Mouse (Mus musculus): ENCODE measurements around the gene Hdac9.

Hdac9 gene

DNA sequence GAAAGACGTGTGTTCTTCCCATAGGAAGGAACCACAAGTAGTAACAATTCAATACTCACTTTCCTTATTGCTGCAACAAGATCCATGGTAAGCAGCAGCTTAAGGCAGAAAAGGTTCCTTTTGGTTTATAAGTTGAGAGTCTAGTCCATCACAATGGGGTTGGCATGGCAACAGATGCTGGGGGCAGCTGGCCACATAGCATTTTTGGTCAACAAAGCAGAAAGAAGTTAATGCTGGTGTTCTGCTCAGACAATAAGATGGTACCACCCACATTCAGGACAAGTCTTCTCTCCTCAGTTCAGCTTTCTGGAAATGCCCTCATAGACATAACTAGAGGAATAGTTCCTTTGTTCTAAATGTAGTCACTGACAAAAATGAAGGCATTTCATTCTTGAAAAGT lies at the start of gene Hdac9:
TSS of gene Hdac9 (minus strand) at position 101 of the 400 bp plus-strand sequence.
- DNase-seq (ENCODE audit: low spot score in 2 of 2): no peak

DNA sequence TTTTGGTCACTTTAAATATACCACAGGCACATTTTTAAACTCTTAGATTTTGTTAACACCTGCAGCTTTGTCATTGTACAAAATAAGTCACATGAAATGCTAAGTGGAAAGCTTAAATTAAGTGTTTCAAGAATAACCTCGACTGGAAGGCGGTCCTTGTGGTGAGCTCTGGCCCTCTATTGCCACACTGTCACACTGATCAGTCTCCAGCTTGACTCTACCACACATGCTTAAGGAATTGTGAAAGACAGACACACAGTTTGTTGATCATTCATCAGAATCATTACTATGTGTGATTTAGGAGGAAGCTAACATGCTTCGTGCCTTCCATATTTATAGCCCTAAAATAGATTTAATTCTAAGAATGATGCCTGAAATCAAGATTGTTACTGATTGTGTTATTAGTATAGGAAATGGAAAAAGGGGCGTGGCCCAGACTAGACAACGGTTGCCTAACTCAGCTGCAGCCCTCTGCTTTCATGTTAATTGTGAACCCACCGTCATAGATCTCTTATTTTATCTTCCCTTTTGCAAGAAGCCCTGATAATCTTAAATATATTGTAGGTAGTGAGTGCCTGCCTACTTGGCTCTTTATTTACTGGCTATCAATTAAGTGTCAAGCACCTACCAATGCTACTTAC lies 32.3 kb upstream of the Hdac9 start:
- DNase-seq (ENCODE audit: low spot score in 2 of 2): no peak

GRCm38 (mm10) chr12:34937918-34938317 lies 21.0 kb upstream of the Hdac9 start:
- no peak for DNase-seq (ENCODE audit: low spot score in 2 of 2)

- DNase-seq (ENCODE audit: low spot score in 2 of 2): no peak
Observed at GRCm38 (mm10) chr12:34908008-34908407, 8.9 kb downstream of the Hdac9 start.

DNA sequence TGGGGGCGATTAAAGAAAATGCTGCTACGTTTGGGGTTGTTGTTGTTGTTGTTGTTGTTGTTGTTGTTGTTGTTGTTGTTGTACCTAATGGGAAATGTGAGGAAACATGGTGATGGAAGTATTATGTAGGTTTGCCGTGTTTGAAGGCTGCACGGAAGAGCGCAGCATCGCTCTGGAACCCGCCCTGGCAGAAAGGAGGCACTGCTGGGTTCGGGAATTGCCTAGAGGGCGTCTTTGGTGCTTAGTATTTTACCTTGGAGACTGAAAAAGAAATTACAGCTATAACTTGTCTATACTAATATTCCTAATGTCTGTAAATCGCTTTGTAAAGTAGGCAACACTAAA lies 9.4 kb downstream of the Hdac9 start:
- DNase-seq (ENCODE audit: low spot score in 2 of 2): no peak

DNA sequence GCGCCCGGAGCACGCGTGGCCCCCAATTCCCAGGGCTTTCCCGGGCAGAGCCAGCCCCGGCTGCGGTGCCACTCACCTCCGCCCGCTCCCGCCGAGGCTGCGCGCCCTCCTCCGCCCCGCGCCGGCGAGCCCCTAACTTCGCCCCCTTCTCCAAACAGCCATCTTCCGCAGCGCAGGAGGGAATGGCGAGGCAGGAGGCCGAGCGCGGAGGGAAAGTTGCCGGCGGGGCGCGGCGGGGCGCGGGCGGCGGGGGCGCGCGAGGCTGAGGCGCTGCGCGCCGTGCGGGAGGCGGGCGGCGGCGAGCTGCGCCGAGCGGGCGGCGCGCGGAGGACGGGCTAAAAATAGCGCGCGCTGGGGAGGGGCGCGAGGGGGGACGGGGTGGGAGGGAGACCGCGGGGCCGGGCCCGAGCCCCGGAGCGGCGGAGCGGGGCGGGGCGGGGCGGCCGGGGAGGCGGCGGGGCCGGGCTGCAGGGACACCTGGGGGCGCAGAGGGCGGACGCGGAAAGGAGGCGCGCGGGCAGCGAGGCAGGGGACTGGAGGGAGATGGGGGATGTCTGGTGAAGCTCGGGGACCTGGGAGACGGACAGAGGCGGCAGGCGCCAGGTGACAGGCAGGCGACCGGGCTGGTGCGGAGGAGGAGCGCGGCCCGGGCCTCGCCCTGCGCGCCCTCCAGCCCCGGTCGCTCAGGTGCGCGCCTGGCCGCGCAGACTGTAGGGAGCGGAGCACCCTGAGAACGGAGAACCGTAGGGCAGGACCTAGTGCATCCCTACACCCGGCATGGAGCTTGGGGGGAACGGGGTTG lies 10.0 kb downstream of the Hdac9 start:
- no peak for DNase-seq (ENCODE audit: low spot score in 2 of 2)

GRCm38 (mm10) chr12:34906376-34906703 lies 10.6 kb downstream of the Hdac9 start:
- no peak for DNase-seq (ENCODE audit: low spot score in 2 of 2)

GRCm38 (mm10) chr12:34900241-34900640 lies 16.7 kb downstream of the Hdac9 start:
- no peak for DNase-seq (ENCODE audit: low spot score in 2 of 2)

DNA sequence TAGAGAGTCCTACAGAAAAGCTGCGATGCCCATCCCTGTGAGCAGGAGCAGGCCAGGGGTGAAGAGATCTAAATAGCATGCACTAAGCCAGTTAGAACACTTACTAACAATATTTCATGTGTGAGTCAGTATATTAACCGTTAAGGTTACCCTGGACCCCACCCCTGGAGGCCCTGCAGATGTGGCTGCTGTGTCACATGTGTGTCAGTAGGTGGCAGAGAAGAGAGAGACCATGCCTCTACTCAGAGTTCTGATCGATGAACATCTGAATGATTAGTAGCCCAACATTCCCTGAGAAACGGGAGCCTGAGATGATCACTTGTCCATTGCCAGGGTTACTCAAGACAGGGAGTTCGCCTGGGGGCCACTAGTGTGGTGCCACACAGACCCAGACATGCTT lies 22.0 kb downstream of the Hdac9 start:
- DNase-seq (ENCODE audit: low spot score in 2 of 2): no peak

GRCm38 (mm10) chr12:34888694-34889093 lies 28.2 kb downstream of the Hdac9 start:
- no peak for DNase-seq (ENCODE audit: low spot score in 2 of 2)

GRCm38 (mm10) chr12:34874926-34875325 lies 42.0 kb downstream of the Hdac9 start:
- DNase-seq (ENCODE audit: low spot score in 2 of 2): no peak

DNA sequence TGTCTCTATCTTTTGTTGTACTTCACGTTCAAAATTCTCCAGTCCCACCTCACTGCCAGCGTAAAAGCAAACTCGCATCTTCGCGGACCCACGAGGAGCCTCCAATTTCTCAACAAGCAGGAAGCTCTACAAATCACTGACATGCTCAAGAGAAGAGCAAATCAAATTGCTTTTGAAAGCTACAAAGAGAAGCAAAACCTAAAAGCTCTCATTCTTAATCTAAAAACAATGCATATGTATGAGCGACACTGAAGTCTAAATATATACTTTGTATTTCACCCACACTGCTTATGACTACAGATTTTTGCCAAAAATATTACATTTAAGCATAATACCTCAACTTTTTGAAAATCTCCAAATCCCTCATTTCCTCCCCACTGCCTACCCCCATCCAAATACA lies 45.9 kb downstream of the Hdac9 start:
- no peak for DNase-seq (ENCODE audit: low spot score in 2 of 2)

DNA sequence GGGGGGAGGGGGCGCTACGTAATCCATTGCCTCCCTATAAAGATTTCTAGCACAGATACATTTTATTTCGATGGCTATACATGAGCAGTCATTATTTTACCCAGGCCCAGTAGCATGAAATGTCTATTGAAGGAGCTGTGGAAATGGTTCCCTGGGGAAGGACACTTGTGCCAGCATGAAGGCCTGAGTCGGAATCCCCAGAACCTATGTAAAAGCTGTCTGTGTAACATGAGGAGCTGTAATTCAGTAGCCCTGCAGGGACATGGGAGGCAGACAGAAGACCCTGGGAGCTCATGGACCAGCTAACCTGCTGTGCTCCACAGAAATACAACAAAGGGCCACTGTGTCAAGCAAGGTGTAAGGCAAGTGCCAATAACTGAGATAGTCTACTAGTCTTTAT lies 75.7 kb downstream of the Hdac9 start:
- no peak for DNase-seq (ENCODE audit: low spot score in 2 of 2)

DNA sequence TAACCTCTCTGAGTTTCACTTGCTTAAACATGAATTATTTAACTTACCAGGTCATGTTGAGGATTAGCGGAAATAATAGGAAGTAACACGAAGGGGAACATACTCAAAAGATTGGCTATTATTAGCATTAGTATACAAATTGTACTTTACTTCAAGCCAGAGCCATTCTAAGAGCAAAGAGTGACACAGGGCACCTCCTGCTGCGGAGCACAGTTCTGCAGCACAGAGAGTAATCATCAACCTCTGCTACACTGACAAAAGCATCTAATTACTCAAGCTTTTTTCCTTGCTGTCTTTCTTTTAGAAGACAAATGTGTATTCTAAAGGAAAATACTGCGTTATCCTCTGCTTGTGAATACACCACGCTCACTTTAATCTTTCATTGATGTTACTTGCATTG lies 79.6 kb downstream of the Hdac9 start:
- no peak for DNase-seq (ENCODE audit: low spot score in 2 of 2)

DNA sequence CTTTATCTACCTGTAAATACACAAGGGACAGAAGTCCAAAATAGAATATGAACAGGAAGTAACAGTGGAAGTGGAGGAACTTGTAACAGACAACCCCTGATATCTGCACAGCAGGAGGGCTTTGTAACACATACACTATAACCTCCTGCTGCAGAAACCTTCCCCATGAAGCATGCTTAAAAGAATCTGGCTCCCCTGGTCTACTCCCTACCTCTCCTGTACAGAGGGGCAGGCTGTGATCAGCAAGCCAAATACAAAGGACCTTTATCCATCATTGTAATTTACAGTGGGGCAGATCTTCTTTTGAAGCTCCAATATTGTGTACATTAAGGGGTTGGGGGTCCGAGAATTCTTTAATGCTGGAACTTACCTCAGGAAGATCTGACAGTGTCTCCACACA lies 80.0 kb downstream of the Hdac9 start:
- no peak for DNase-seq (ENCODE audit: low spot score in 2 of 2)

DNA sequence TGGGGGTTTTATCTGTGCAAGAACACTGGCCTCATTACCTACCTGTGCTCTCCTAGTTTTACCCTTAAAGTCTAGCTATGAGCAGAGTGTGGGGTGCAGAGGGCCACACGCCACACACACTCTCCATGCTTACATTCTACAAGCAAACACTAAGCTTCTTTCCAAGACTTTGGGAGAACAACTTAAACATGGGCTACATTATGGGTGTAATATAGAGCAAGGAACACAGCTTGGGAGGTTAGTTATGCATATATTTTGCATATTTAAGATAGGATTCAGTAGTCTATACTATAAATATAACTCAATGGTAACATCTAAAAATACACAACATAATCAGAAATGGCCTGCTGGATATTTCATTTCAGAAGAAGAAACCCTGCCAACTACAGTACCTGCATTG lies 80.8 kb downstream of the Hdac9 start:
- DNase-seq (ENCODE audit: low spot score in 2 of 2): no peak

DNA sequence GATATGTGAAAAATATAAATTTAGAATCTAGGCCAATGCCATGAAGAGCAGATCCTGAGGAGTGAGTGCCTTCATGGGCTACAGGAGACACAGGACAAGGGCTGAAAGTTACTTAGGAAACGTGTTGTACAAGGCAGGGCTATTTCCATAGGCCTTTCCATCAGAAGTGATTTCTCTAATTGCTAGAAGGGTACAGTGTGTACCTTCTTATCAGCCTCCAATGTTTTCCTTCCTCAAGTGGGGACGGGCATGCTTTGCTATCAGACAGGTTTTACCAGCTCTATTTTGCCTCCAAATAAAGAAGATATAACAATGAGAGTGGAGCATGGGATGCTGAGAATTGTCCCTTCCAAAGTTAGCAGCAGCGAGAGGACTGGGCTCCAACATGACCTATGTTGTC lies 81.4 kb downstream of the Hdac9 start:
- DNase-seq (ENCODE audit: low spot score in 2 of 2): no peak

DNA sequence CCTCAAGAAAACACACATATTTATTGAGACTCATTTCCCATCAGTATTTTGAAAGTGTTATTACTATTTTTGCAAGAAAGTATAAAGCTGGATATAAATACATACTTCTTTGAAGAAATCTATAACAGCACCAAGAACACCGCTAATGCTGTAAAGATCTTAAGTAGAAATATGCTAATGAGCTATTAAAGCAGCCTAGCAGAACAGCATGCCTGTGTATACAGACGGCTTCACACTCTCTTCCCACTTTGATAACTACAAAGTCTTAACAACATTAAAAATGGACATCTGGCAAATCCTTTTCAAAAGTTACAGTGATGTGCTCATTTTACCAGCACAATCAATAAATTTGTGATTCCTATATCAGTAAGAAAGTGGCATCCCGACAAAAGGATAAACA lies 88.2 kb downstream of the Hdac9 start:
- no peak for DNase-seq (ENCODE audit: low spot score in 2 of 2)

- DNase-seq (ENCODE audit: low spot score in 2 of 2): no peak
Observed at GRCm38 (mm10) chr12:34826931-34827330, 90.0 kb downstream of the Hdac9 start.

DNA sequence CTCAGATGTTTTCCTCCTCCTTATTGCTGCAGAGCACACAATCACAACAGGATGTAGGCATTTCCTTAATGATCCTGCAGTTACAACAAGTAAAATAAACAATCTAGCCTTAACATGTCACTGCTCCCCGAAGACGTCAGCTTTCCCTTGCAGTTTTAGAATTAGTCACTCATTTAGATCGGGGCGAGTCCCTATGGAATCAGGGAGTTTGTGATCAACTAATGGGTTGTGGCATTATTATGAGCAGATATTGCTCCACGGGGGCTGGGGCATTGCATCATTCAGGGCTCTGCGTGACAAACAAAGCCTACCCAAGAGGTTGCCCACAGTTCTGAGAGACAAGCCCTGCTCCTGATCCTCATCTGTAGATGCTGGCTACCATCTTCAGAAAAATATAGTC lies 96.7 kb downstream of the Hdac9 start:
- no peak for DNase-seq (ENCODE audit: low spot score in 2 of 2)

DNA sequence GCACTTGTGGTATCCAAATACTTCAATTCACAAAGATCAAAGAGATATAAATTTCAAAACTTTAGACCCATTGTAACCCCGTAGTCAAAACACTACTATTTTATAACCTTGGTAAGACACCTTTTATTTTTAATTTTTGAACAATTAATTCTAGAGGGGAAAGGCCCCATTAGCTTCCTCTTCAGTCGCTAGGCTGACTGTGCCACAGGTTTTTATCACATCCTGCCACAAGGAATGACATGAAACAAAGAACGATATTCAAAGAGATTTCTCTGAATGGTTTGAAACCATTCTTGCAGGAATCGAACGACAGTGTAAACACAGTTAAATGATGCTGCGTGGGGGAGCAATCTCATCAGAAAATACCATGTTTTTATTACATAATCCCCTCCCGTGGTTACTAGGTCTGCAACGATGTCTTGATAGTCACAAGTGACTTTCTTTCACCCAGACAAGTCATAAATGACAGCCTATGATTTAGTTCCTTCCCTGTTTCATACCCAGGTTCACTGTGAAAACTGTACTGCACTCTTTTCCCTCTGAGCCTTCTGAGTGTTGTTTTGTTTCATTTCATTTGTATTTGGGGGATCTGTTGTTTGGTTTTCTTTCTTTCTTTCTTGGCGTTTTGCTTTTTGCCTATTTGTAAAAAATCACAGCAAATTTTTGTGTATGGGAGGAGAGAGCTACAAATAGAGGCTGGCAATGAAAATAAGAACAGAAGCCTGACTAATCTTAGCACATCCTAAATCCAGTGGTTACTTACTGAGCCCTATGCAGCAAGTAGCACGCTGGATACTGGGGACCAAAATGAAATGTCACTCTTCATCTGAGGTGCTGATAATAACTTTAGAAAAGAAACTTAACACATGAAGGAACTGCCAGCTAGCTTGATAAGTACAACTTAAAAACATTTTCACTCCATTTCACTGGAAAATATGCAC lies 105.0 kb downstream of the Hdac9 start:
- no peak for DNase-seq (ENCODE audit: low spot score in 2 of 2)

- DNase-seq (ENCODE audit: low spot score in 2 of 2): no peak
Observed at GRCm38 (mm10) chr12:34810221-34810620, 106.7 kb downstream of the Hdac9 start.

- DNase-seq (ENCODE audit: low spot score in 2 of 2): no peak
Observed at GRCm38 (mm10) chr12:34808180-34808579, 108.7 kb downstream of the Hdac9 start.

Measured in urinary bladder, adult 18-20 months (tissue).